Mouse (Mus musculus): ENCODE data around the gene Retnlb. TPM values are rescaled to one million over a fixed set of nuclear protein-coding genes. Genes with fewer than 3 reads are reported as not detected.

Retnlb gene
- not detected for polyA plus RNA-seq (2017; shearing (Covaris generic))

GRCm38 (mm10) chr16:48816695-48817094 is at the start of gene Retnlb:
Retnlb (plus strand) TSS chr16:48816856.

GRCm38 (mm10) chr16:48771971-48772445 is 44.6 kb upstream of the Retnlb start, which contains the start of gene Trat1:
Trat1 (minus strand) TSS chr16:48772021.

GRCm38 (mm10) chr16:48842266-48842665 is 25.6 kb downstream of the Retnlb start, which contains the start of gene Retnla:
Retnla (plus strand) TSS chr16:48842551.

Other genes starting within 250 kb of the Retnlb start
- gene Trat1, start 44.8 kb upstream of the Retnlb start, polyA plus RNA-seq (2017; shearing (Covaris generic)) = 122 TPM
- gene Retnla, start 25.7 kb downstream of the Retnlb start, polyA plus RNA-seq (2017; shearing (Covaris generic)) = not detected
- not detected for gene Retnlg, start 55.8 kb downstream of the Retnlb start, polyA plus RNA-seq (2017; shearing (Covaris generic))
- 6.8 TPM for gene Dzip3, start 177.3 kb downstream of the Retnlb start, polyA plus RNA-seq (2017; shearing (Covaris generic))
- gene Cip2a, start 177.3 kb downstream of the Retnlb start, polyA plus RNA-seq (2017; shearing (Covaris generic)) = 2.8 TPM
- 0.20 TPM for gene Myh15, start 240.6 kb downstream of the Retnlb start, polyA plus RNA-seq (2017; shearing (Covaris generic))

Data from CD4-positive, CD25-positive, alpha-beta regulatory T cell (primary cell).